Mouse (Mus musculus) embryonic facial prominence, embryonic 13.5 days (tissue): ENCODE data around the gene 1700025G04Rik. TPM values are rescaled to one million over a fixed set of nuclear protein-coding genes. Genes with fewer than 3 reads are reported as not detected.
"Not testable (repeated sequence)": the region's sequence is repeated elsewhere in the genome, so short reads cannot be mapped to it uniquely, and the experiment has no call there.

ENCODE experiments used
- ATAC-seq: fragments of 200-750 bp; cut with Nextera tagmentation; 2 replicates; pipeline ENCODE4 v1.8.0; 2017; ENCODE audit warnings: low read depth; ENCODE audit not compliant: insufficient number of reproducible peaks, insufficient read depth, low FRiP score, low TSS enrichment
- H3K27ac ChIP-seq: fragments of 300-500 bp; sonication (generic); 2 replicates; pipeline ENCODE4 v1.5.1; 2015; ENCODE audit warnings: moderate library complexity, mild to moderate bottlenecking, inconsistent platforms
- H3K27me3 ChIP-seq: fragments of 300-500 bp; sonication (generic); 2 replicates; pipeline ENCODE4 v1.6.1; 2015; ENCODE audit warnings: mild to moderate bottlenecking, inconsistent platforms
- H3K36me3 ChIP-seq: fragments of 300-500 bp; sonication (generic); 2 replicates; pipeline ENCODE4 v1.6.1; 2015; ENCODE audit warnings: mild to moderate bottlenecking, inconsistent platforms
- H3K4me1 ChIP-seq: fragments of 300-500 bp; sonication (generic); 2 replicates; pipeline ENCODE4 v1.6.1; 2015; ENCODE audit warnings: inconsistent platforms
- H3K4me2 ChIP-seq: fragments of 300-500 bp; sonication (generic); 2 replicates; pipeline ENCODE4 v1.6.1; 2015; ENCODE audit warnings: moderate library complexity, mild to moderate bottlenecking, inconsistent platforms
- H3K4me3 ChIP-seq: fragments of 300-500 bp; sonication (generic); 2 replicates; pipeline ENCODE4 v1.5.1; 2015; ENCODE audit warnings: mild to moderate bottlenecking, inconsistent platforms
- H3K9ac ChIP-seq: fragments of 300-500 bp; sonication (generic); 2 replicates; pipeline ENCODE4 v1.6.1; 2015; ENCODE audit warnings: mild to moderate bottlenecking, inconsistent platforms
- H3K9me3 ChIP-seq: fragments of 300-500 bp; sonication (generic); 2 replicates; pipeline ENCODE4 v1.6.1; 2016; ENCODE audit warnings: inconsistent platforms
- WGBS: fragments of 180-500 bp; shearing (Covaris S2); methylation state at CpG from one replicate; pipeline ENCODE4 v1.1.7; 2015; ENCODE audit warnings: mixed read lengths; 5-methylcytosine and 5-hydroxymethylcytosine counted together
- polyA plus RNA-seq: library from polyadenylated mRNA; unstranded; fragments of >200 nt; fragmentation: Nextera tagmentation; extraction: Ambion mirVana; gene quantifications from 2 replicates; pipeline ENCODE4 v1.2.1, GENCODE M21; 2015

The 1700025G04Rik gene
- polyA plus RNA-seq, 1 experiment from 2014 or later: 38.9 TPM

- 60% methylated on average over 19 of the region's 19 CpGs for WGBS
- no peak overlapping the region for H3K27ac ChIP-seq
- no peak overlapping the region for H3K9ac ChIP-seq
- H3K36me3 ChIP-seq: no peaks in the 10 kb centered on the region
- 0 out of 2 replicates have a peak, but pooled peaks cover 3% of the 10 kb centered on the region for H3K4me1 ChIP-seq
- no peaks in the 10 kb centered on the region for H3K27me3 ChIP-seq
- H3K9me3 ChIP-seq: no peaks in the 10 kb centered on the region
- H3K4me3 ChIP-seq: no peak overlapping the region
- ATAC-seq: no peak
- H3K4me2 ChIP-seq: no peak overlapping the region
Measured at GRCm38 (mm10) chr1:151845926-151846782, 243.8 kb downstream of the 1700025G04Rik start.

- no peak for ATAC-seq
- Histone ChIP-seq H3K4me2 (no peak overlapping the region), H3K9ac (no peak overlapping the region), H3K4me1 (0 out of 2 replicates have a peak, but pooled peaks cover 3% of the 10 kb centered on the region), H3K27ac (no peak overlapping the region), H3K9me3 (no peaks in the 10 kb centered on the region), H3K36me3 (no peaks in the 10 kb centered on the region), H3K4me3 (no peak overlapping the region), H3K27me3 (no peaks in the 10 kb centered on the region)
- 78% methylated on average over 17 of the region's 17 CpGs for WGBS
Measured at GRCm38 (mm10) chr1:151845252-151845832, 244.6 kb downstream of the 1700025G04Rik start.

DNA sequence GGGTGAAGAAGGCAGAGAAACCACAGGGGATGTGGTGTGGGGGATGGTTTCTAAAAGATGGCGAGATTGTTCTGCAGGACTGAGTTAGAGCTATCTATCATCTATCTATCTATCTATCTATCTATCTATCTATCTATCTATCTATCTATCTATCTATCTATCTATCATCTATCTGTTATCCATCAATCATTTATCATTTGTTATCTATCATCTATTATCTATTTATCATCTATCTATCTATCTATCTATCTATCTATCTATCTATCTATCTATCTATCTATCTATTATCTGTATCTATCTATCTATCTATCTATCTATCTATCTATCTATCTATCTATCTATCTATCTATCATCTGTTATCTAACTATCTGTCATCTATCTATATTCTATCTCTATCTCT is 249.6 kb downstream of the 1700025G04Rik start:
- not testable (repeated sequence) for H3K4me2 ChIP-seq, H3K27ac ChIP-seq, ATAC-seq, H3K9ac ChIP-seq, H3K9me3 ChIP-seq, H3K4me1 ChIP-seq, H3K36me3 ChIP-seq, H3K27me3 ChIP-seq, H3K4me3 ChIP-seq
- 100% methylated on average over 1 of the region's 1 CpGs for WGBS

DNA sequence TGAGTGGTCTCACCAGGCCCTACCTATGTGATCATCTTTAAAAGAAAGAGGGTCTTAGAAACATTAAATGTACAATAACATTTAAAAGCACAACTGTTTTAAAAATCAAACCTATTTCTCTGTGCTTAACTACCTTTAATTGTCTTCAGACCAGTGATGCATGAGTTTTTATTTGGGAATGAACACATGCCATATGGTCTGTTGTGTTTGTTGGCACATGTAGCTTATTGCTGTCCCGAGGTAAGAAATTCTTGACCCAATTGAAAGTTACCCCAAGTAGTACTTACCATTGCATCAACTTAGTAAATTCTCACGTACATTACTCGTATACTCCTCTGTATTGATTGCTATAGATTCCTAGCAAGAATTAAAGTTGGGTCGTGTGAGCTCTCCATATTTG is 254.7 kb downstream of the 1700025G04Rik start:
- ATAC-seq: no peak
- Histone ChIP-seq H3K27me3 (no peaks in the 10 kb centered on the region), H3K9me3 (peaks cover 6% of the 10 kb centered on the region), H3K9ac (no peak overlapping the region), H3K36me3 (no peaks in the 10 kb centered on the region), H3K4me2 (no peak overlapping the region), H3K27ac (no peak overlapping the region), H3K4me1 (no peaks in the 10 kb centered on the region), H3K4me3 (no peak overlapping the region)
- WGBS: 92% methylated on average over 4 of the region's 4 CpGs

DNA sequence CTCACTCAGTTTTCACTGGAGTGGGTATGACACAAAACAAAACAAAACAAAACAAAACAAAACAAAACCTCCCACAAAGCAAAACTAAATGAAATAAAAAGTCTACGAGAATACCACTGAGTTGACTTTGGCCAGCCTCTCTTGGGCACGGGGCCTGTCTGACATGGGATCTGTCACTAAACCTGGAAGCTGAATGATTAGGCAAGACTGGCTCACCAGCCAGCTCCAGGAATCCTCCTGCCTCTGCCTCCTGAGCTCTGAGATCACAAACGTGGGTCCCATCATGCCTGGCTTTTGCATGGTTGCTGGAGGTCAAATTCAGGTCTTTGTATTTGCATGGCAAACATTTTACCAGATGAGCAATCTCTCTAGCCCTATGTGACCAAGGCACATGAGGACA is 258.1 kb downstream of the 1700025G04Rik start:
- Histone ChIP-seq H3K4me1 (no peaks in the 10 kb centered on the region), H3K27ac (no peak overlapping the region), H3K4me3 (no peak overlapping the region), H3K9me3 (peaks cover 6% of the 10 kb centered on the region), H3K9ac (no peak overlapping the region), H3K4me2 (no peak overlapping the region), H3K27me3 (no peaks in the 10 kb centered on the region), H3K36me3 (no peaks in the 10 kb centered on the region)
- 83% methylated on average over 3 of the region's 3 CpGs for WGBS
- no peak for ATAC-seq

DNA sequence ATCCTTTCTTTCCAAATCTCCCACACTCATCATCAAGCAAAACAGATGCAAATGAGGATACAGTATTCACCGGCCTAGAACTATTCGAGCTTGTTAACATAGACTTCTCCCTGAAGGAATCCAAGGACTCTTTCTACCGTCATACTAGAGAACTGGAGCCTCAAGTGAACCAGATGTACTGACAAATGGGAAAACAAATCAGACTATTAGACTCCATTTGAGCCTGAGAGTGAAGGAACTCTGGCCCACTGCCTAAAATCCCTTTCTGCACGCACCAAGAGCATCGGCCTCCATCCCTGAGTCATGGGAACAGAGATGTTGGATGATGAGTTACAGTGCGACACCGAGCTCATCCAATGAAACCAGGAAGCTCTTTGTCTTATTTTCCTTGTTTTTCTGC is 264.9 kb downstream of the 1700025G04Rik start:
- Histone ChIP-seq H3K27ac (no peak overlapping the region), H3K4me2 (no peak overlapping the region), H3K9ac (no peak overlapping the region), H3K9me3 (no peaks in the 10 kb centered on the region), H3K4me1 (no peaks in the 10 kb centered on the region), H3K27me3 (no peaks in the 10 kb centered on the region), H3K4me3 (no peak overlapping the region), H3K36me3 (no peaks in the 10 kb centered on the region)
- WGBS: 66% methylated on average over 7 of the region's 7 CpGs
- no peak for ATAC-seq

DNA sequence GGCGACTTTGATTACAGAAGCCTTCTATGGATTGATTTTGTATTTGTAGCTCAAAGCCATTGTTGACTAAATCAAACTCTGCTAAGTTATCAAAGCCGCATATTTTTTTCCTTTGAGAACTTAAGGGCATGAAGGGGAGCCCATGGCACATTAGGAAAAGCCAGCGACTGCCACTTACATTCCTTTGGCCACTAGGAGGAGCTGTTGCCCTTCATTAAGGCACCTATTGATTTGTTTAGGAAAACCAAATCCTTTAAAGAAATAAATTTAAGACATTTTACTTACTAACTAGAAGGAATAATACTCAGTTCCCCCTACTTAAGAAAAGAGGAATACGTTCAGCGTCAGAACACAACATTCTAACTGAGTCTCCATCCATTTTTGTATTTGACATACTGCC is 269.5 kb downstream of the 1700025G04Rik start:
- Histone ChIP-seq H3K4me2 (no peak overlapping the region), H3K4me1 (0 out of 2 replicates have a peak, but pooled peaks cover 2% of the 10 kb centered on the region), H3K27me3 (no peaks in the 10 kb centered on the region), H3K36me3 (peaks cover 28% of the 10 kb centered on the region), H3K27ac (no peak overlapping the region), H3K4me3 (no peak overlapping the region), H3K9me3 (no peaks in the 10 kb centered on the region), H3K9ac (no peak overlapping the region)
- 14% methylated on average over 5 of the region's 5 CpGs for WGBS
- ATAC-seq: no peak

DNA sequence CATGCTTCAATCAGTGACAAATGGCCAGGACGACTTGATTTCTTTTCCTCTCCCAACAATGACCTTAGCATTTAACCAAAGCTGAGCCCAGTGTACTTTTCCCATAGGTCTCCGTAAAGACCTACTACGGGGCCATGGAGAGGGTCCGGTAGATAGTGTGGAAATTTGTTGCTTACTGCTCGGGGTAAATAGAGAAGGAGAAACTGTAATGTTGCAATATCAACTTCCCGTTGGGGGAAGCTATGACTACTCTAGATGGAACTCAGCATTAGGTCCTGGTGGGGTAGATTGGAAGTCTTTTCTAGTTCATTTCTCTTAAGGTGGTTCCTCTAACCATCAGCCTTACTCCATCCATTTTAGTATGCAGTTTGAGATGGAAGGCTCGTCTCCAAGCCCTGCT is 270.7 kb downstream of the 1700025G04Rik start:
- no peak for ATAC-seq
- Histone ChIP-seq H3K27me3 (no peaks in the 10 kb centered on the region), H3K4me3 (no peak overlapping the region), H3K27ac (no peak overlapping the region), H3K4me2 (no peak overlapping the region), H3K4me1 (0 out of 2 replicates have a peak, but pooled peaks cover 2% of the 10 kb centered on the region), H3K9ac (no peak overlapping the region), H3K36me3 (peaks cover 34% of the 10 kb centered on the region), H3K9me3 (no peaks in the 10 kb centered on the region)
- 92% methylated on average over 7 of the region's 7 CpGs for WGBS

- no peaks in the 10 kb centered on the region for H3K27me3 ChIP-seq
- no peak for ATAC-seq
- no peaks in the 10 kb centered on the region for H3K9me3 ChIP-seq
- H3K36me3 ChIP-seq: peaks cover 53% of the 10 kb centered on the region
- 0 out of 2 replicates have a peak, but pooled peaks cover 2% of the 10 kb centered on the region for H3K4me1 ChIP-seq
- H3K9ac ChIP-seq: no peak overlapping the region
- no peak overlapping the region for H3K4me3 ChIP-seq
- 83% methylated on average over 3 of the region's 3 CpGs for WGBS
- H3K4me2 ChIP-seq: no peak overlapping the region
- no peak overlapping the region for H3K27ac ChIP-seq
Measured at GRCm38 (mm10) chr1:151816051-151816450, 273.9 kb downstream of the 1700025G04Rik start.

- 87% methylated on average over 13 of the region's 13 CpGs for WGBS
- H3K27ac ChIP-seq: no peak overlapping the region
- no peak for ATAC-seq
- H3K9me3 ChIP-seq: no peaks in the 10 kb centered on the region
- H3K27me3 ChIP-seq: no peaks in the 10 kb centered on the region
- H3K9ac ChIP-seq: no peak overlapping the region
- 0 out of 2 replicates have a peak, but pooled peaks cover 2% of the 10 kb centered on the region for H3K4me1 ChIP-seq
- peaks cover 66% of the 10 kb centered on the region for H3K36me3 ChIP-seq
- H3K4me2 ChIP-seq: no peak overlapping the region
- no peak overlapping the region for H3K4me3 ChIP-seq
Measured at GRCm38 (mm10) chr1:151812004-151812712, 277.8 kb downstream of the 1700025G04Rik start.

DNA sequence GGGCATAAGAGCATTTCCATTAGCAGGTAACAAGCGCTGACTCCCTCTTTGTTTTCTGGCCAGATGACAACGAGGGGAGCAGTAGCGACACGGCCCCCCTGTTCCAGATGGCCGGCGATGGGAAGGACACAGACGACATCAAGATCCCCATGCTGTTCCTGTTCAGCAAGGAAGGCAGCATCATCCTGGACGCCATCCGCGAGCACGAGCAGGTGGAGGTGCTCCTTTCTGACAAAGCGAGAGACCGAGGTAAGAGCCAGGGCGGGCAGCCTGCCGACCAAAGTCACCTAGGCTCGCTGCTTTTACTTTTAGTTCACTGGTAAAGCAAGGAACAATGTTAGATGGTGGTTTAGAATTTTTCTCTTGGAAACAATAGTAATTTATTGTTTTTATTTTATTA is 278.5 kb downstream of the 1700025G04Rik start:
- H3K4me2 ChIP-seq: no peak overlapping the region
- no peak overlapping the region for H3K9ac ChIP-seq
- WGBS: 91% methylated on average over 16 of the region's 16 CpGs

More for the DNA sequence above, 278.5 kb downstream of the 1700025G04Rik start:
- Histone ChIP-seq H3K4me3 (no peak overlapping the region), H3K27ac (no peak overlapping the region), H3K9me3 (no peaks in the 10 kb centered on the region), H3K36me3 (peaks cover 66% of the 10 kb centered on the region), H3K4me1 (no peaks in the 10 kb centered on the region), H3K27me3 (no peaks in the 10 kb centered on the region)
- ATAC-seq: no peak
